10 mouse cellular contexts compared by ENCODE assay signal in genomic region chr1:152681676-152682367, GRCm38 (mm10).
DNase-seq lines count a peak whose midpoint lies in the region; TF ChIP-seq lines count a peak whose summit lies in the region.
"Had no signal": no experiment of that assay in that cellular context is flagged by ENCODE, and none has a peak within 500 bp of the region (broad histone marks: within the 10 kb centered on the region; RNA-seq: fewer than 3 reads in every experiment).

No protein-coding gene starts in this region.

- H3K27ac ChIP-seq in heart, adult 2 months: peak overlapping the region; percentile 31
- H3K27ac ChIP-seq in brown adipose tissue, adult 24 weeks (replicated peaks; ENCODE audit: low read depth, low read length): peak overlapping the region; percentile 98

- no peak for TF ChIP-seq POLR2A in heart, adult 2 months (IDR thresholded peaks at IDR 0.05; ENCODE audit: insufficient read depth, low read depth, low read length)

- no peaks in the 10 kb centered on the region for H3K79me2 ChIP-seq in heart, adult 2 months (replicated peaks; ENCODE audit: control insufficient read depth, insufficient read depth, low read length)

- H3K9ac ChIP-seq in heart, adult 2 months (ENCODE audit: low read depth, low read length): no peak overlapping the region
- H3K9ac ChIP-seq: neural tube, embryonic 13.5 days had no signal

- peaks cover 16% of the 10 kb centered on the region for H3K4me1 ChIP-seq in heart, adult 2 months (ENCODE audit: control insufficient read depth, insufficient read depth, low read length)
- peaks cover 36% of the 10 kb centered on the region for H3K4me1 ChIP-seq in brown adipose tissue, adult 24 weeks (ENCODE audit: control insufficient read depth, insufficient read depth, insufficient read length, low read length)

- H3K36me3 ChIP-seq in heart, adult 2 months (ENCODE audit: control insufficient read depth, insufficient read depth, low read length): peaks cover 4% of the 10 kb centered on the region; the same call in 1 of the 2 replicates
- H3K36me3 ChIP-seq: neural tube, embryonic 13.5 days had no signal

- H3K27me3 ChIP-seq in heart, adult 2 months (ENCODE audit: control insufficient read depth, insufficient read depth, low read length): no peaks in the 10 kb centered on the region
- H3K27me3 ChIP-seq: neural tube, embryonic 13.5 days had no signal

- H3K4me3 ChIP-seq in heart, adult 2 months: no peak overlapping the region
- no peak overlapping the region; the same call in 1 of the 2 replicates for H3K4me3 ChIP-seq in brown adipose tissue, adult 24 weeks (ENCODE audit: insufficient read depth, low read depth, low read length)
- H3K4me3 ChIP-seq: neural tube, embryonic 13.5 days had no signal

- intact Hi-C loops in heart, adult 2 months (cut with DNase I): loop anchor here (2.0 kb wide), 1 partner anchor 53 kb away; no protein-coding TSS in a partner anchor

- WGBS in heart, adult 2 months: 70% methylated on average over 6 of the region's 6 CpGs

- peak; percentile 15 to 36 for DNase-seq in heart, adult 2 months
- no peak for DNase-seq in heart, adult 11 months
- DNase-seq in 3T3-L1 (ENCODE audit: low read depth, low spot score): peak; percentile 73
- DNase-seq in kidney, postnatal 14 days: peak; percentile 51
- no peak for DNase-seq in right cerebral cortex, postnatal 10 days (ENCODE audit: low spot score in 2 of 2)
- DNase-seq in right cerebral cortex, postnatal 25 days: no peak
- DNase-seq in thymus, postnatal 14 days: no peak
- DNase-seq: layer of hippocampus, adult 9-11 months had no signal

- peak; percentile 55 for TF ChIP-seq CTCF in heart, adult 2 months (IDR thresholded peaks at IDR 0.05)

- TF ChIP-seq EP300 in heart, adult 2 months (IDR thresholded peaks at IDR 0.05; ENCODE audit: insufficient read depth, low read depth, low read length): no peak

Comparison
In these comparisons a context has a peak if more than half of its experiments do, and no peak if none do; other contexts are left out.
1. DNase-seq: peak in heart, adult 2 months (2 of 2), 3T3-L1 (single experiment) and kidney, postnatal 14 days (single experiment); none in heart, adult 11 months (single experiment), right cerebral cortex, postnatal 10 days (0 of 2), right cerebral cortex, postnatal 25 days (single experiment) and thymus, postnatal 14 days (single experiment).